Mouse (Mus musculus) spleen, adult 2 months (tissue): ENCODE results near the gene Gm28539. TPM values are rescaled to one million over a fixed set of nuclear protein-coding genes. Genes with fewer than 3 reads are reported as not detected.
A peak's percentile ranks its signal among the peaks of the same experiment; 100 is the strongest.
"Not testable (repeated sequence)": the region's sequence is repeated elsewhere in the genome, so short reads cannot be mapped to it uniquely, and the experiment has no call there.

Experiments
- DNase-seq, 2 experiments: peaks; one replicate each; pipeline versions ENCODE4 v3.0.0 to v3.0.0-alpha.2; 2012 to 2021; ENCODE audit warnings: low spot score in 2 of 2, low read depth in 1 of 2
- H3K27ac ChIP-seq: fragments of 200-500 bp; 2 replicates; pipeline ENCODE4 v1.5.1; 2012; ENCODE audit warnings: low read length, inconsistent platforms; ENCODE audit not compliant: insufficient read depth
- H3K27me3 ChIP-seq: fragments of 200-500 bp; 2 replicates; pipeline ENCODE4 v1.6.1; 2012; ENCODE audit warnings: mild to moderate bottlenecking, moderate library complexity, low read length, inconsistent platforms; ENCODE audit not compliant: control insufficient read depth, insufficient read depth
- H3K36me3 ChIP-seq: fragments of 200-500 bp; 2 replicates; pipeline ENCODE4 v1.6.1; 2012; ENCODE audit warnings: mild to moderate bottlenecking, low read length, inconsistent platforms; ENCODE audit not compliant: control insufficient read depth, insufficient read depth
- H3K4me1 ChIP-seq: fragments of 200-500 bp; 2 replicates; pipeline ENCODE4 v1.6.1; 2011; ENCODE audit warnings: inconsistent platforms; ENCODE audit not compliant: control insufficient read depth, insufficient read depth, insufficient read length
- H3K4me3 ChIP-seq: fragments of 200-500 bp; 2 replicates; pipeline ENCODE4 v1.5.1; 2011; ENCODE audit warnings: mild to moderate bottlenecking, inconsistent platforms; ENCODE audit not compliant: insufficient read depth, insufficient read length; ENCODE audit errors: extremely low read depth
- CTCF ChIP-seq: fragments of 200-500 bp; IDR thresholded peaks from 2 replicates; pipeline ENCODE4 v1.5.1; 2011; ENCODE audit warnings: mild to moderate bottlenecking, inconsistent platforms; ENCODE audit not compliant: insufficient read depth, insufficient read length, insufficient replicate concordance; ENCODE audit errors: extremely low read depth
- POLR2A ChIP-seq: fragments of 200-500 bp; IDR thresholded peaks from 2 replicates; pipeline ENCODE4 v1.6.1; 2011; ENCODE audit warnings: low read depth, low read length, inconsistent platforms
- WGBS: fragments of 180-500 bp; shearing (Covaris S2); methylation state at CpG from one replicate; pipeline ENCODE4 v1.1.7; 2018; 5-methylcytosine and 5-hydroxymethylcytosine counted together
- polyA plus RNA-seq: library from polyadenylated mRNA; depleted of rRNA; stranded (reverse); fragments of >200 nt; gene quantifications from 2 replicates; pipeline ENCODE4 v1.2.3, GENCODE M21; 2012

Gm28539 gene
- polyA plus RNA-seq, 1 experiment, result 1.9 TPM

- no peak for TF ChIP-seq POLR2A
- no peak for TF ChIP-seq CTCF
- H3K36me3 ChIP-seq, result no peaks in the 10 kb centered on the region
- H3K4me1 ChIP-seq, result no peaks in the 10 kb centered on the region
- WGBS, result 92% methylated on average over 15 of the region's 15 CpGs
- H3K27me3 ChIP-seq, result no peaks in the 10 kb centered on the region
- DNase-seq, result no peak
- H3K27ac ChIP-seq, result no peak overlapping the region
- no peak overlapping the region for H3K4me3 ChIP-seq
Measured at GRCm38 (mm10) chr16:18846301-18846820, 10.0 kb downstream of the Gm28539 start.

- H3K27ac ChIP-seq, H3K27me3 ChIP-seq, H3K36me3 ChIP-seq, H3K4me1 ChIP-seq, H3K4me3 ChIP-seq, DNase-seq: not testable (repeated sequence)
- 89% methylated on average over 16 of the region's 17 CpGs for WGBS
Measured at GRCm38 (mm10) chr16:18849521-18850190, 13.3 kb downstream of the Gm28539 start.

DNA sequence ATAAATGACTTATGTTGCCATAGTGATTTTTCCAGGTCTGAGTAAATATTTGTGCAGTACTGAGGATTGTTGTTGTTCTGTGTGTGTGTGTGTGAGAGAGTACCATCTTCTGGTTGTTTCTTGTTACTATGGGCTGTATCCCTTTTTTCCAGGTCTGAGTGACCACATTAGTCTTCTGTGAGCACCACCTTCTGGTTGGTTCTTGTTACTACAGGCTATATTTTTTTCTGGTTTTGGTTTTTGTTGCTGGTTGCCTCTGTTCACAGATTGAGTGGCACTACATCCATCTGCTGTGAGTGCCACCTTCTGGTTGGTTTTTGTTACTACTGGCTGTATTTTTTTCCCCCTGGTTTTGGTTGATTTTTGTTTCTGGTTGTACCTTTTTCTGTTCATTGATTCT is 22.2 kb downstream of the Gm28539 start:
- peak in 1 of 2 experiments; percentile 38 for DNase-seq
- H3K27me3 ChIP-seq, result no peaks in the 10 kb centered on the region
- no peak overlapping the region for H3K27ac ChIP-seq
- no peak for TF ChIP-seq POLR2A
- TF ChIP-seq CTCF, result no peak
- H3K36me3 ChIP-seq, result no peaks in the 10 kb centered on the region
- no peak overlapping the region for H3K4me3 ChIP-seq
- H3K4me1 ChIP-seq, result no peaks in the 10 kb centered on the region

DNA sequence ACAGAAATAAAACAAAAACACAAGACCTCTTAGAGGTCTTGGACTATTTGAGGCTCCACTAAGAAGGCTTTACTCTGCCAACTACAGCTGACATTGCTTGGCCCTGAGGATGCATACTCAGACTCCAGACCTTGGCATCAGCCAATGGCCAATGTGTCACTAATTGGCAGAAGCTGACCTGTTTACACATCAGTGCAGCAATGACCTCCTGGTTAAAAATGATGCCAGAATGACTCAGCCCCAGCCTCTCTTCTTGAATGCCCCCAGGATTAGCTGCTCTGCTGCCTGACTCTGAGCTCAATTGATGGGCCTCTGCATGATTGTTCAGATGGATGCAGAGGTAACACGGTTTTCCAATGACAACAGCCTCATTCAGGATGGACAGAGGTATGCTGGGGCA is 23.8 kb downstream of the Gm28539 start:
- no peak for DNase-seq
- H3K4me3 ChIP-seq, result no peak overlapping the region
- no peak overlapping the region for H3K27ac ChIP-seq
- TF ChIP-seq POLR2A (no peak), CTCF (no peak)
- WGBS, result 74% methylated on average over 1 of the region's 1 CpGs
- H3K4me1 ChIP-seq, result no peaks in the 10 kb centered on the region
- no peaks in the 10 kb centered on the region for H3K27me3 ChIP-seq
- H3K36me3 ChIP-seq, result no peaks in the 10 kb centered on the region

DNA sequence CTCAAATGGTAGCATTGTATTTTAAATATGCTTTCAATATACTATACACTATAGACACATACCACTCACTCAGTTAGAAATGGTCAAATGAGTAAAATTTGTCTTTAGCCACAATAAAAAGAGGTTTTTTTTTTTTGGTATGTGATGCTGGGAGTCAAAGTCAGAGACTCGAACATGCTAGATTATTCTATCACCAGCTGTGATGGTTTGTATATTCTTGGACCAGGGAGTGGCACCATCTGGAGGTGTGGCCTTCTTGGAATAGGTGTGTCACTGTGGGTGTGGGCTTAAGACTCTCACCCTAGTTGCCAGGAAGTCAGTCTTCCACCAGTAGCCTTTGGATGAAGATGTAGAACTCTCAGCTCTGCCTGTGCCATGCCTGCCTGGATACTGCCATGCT is 34.1 kb downstream of the Gm28539 start:
- DNase-seq, result not testable (repeated sequence)

DNA sequence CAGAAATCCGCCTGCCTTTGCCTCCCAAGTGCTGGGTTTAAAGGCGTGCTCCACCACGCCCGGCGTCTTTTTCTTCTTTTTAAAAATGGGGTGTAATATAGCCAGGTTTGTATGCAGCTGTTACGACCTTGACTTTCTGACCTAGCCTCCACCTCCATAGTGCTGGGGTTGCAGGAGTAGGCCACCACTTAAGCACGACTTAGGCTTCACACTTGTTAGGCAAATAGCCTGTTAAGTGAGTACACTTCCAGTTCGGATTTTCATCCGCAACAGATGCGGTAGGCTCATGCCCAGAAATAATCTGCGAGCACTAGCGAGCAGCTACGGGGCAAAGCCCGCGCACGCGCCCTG is 39.7 kb downstream of the Gm28539 start:
- Histone ChIP-seq H3K4me3 (peak overlapping the region; percentile 100), H3K27me3 (no peaks in the 10 kb centered on the region), H3K27ac (peak overlapping the region; percentile 57), H3K36me3 (peaks cover 21% of the 10 kb centered on the region), H3K4me1 (peaks cover 3% of the 10 kb centered on the region; the same call in 1 of the 2 replicates)
- no peak for DNase-seq
- under 1% methylated on average over 17 of the region's 17 CpGs for WGBS
- no peak for TF ChIP-seq CTCF
- no peak for TF ChIP-seq POLR2A

More for the DNA sequence above, 34.1 kb downstream of the Gm28539 start:
- H3K4me3 ChIP-seq, H3K27ac ChIP-seq, H3K4me1 ChIP-seq, H3K27me3 ChIP-seq: not testable (repeated sequence)
- WGBS, result 93% methylated on average over 1 of the region's 1 CpGs
- H3K36me3 ChIP-seq, result peaks cover 23% of the 10 kb centered on the region

GRCm38 (mm10) chr16:18876442-18877308 is 40.3 kb downstream of the Gm28539 start, which contains the start of the genes Mrpl40 and Hira:
Gene Mrpl40, minus strand, starts transcription at chr16:18876862.
Gene Hira, plus strand, starts transcription at chr16:18877037.
- peak; percentile 83 to 92 for DNase-seq
- Histone ChIP-seq H3K27ac (peak within 1 kb of the TSS; percentile 98), H3K4me3 (peak within 1 kb of the TSS; percentile 100), H3K4me1 (peaks cover 3% of the 10 kb centered on the region; the same call in 1 of the 2 replicates), H3K27me3 (no peaks in the 10 kb centered on the region), H3K36me3 (peaks cover 15% of the 10 kb centered on the region)
- TF ChIP-seq CTCF (no peak), POLR2A (peak; percentile 40)
- under 1% methylated on average over 87 of the region's 93 CpGs for WGBS
